Mouse (Mus musculus): ENCODE results near the gene Zbed5.

Gene Zbed5

DNA sequence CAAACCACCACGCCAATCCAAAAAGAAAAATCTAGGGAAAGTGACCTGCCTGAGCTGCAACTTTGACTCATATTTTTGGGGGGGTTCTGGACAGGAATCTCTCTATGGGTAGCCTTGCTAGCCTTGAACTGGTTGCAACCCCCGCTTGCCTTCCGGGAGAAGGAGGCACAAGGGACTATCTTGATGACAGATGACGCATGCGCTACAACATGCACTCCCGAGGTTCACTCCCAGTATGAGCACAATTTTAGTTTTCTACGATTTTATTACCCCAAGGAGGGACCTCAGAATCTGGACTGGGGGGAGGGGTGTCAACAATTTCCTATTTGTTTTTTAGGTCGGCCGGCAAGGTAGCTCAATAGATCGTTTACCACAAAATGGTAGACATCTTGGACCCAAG lies 9.3 kb upstream of the Zbed5 start:
- TF ChIP-seq GATA4 (IDR thresholded peaks at IDR 0.05; ENCODE audit: insufficient replicate concordance, low read length): no peak

GRCm38 (mm10) chr5:129886911-129887636 lies 8.4 kb upstream of the Zbed5 start, which contains the start of gene Chchd2:
TSS of gene Chchd2 (minus strand) at chr5:129887470.
- TF ChIP-seq GATA4 (IDR thresholded peaks at IDR 0.05; ENCODE audit: insufficient replicate concordance, low read length): no peak

DNA sequence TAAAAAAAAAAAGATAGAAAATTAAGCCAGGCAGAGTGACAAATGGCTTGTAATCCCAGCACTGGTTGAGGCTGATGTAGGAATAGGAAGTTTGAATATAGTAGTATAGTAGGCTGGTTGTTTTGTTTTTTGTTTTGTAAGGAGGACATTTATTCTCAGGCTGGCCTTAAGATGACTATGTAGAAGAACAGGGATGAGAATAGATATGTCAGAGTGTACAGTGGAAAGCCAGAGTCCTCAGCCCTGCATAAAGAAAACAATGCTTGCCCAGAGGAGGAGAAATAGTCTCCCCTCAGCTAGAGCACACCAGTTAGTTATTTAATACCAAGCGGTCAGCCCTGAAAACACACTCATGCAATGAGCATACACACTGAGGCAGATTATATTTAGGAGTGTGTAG lies 2.9 kb downstream of the Zbed5 start, which contains the start of gene Phkg1:
Gene Phkg1 (minus strand): TSS at position 101 of the 400 bp plus-strand sequence.
- no peak for TF ChIP-seq GATA4 (IDR thresholded peaks at IDR 0.05; ENCODE audit: insufficient replicate concordance, low read length)

DNA sequence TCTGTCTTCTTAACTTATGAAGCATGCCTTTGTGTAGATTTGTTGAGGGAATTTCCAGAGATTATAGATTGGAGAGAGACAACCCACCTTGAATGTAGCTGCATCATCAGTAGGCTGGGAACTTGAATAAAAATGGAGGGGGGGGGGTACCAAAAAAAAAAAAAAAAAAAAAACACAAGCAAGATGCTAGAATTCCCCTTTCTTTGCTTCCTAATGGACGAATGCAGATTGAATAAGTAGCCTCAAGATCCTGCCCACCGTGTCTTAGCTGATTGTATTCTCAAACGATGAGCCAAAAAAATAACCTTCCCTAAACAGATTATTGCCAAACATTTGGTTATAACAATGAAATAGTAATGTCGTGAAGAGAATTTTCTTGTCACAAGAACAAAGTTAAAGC lies 12.3 kb downstream of the Zbed5 start:
- no peak for TF ChIP-seq GATA4 (IDR thresholded peaks at IDR 0.05; ENCODE audit: insufficient replicate concordance, low read length)

DNA sequence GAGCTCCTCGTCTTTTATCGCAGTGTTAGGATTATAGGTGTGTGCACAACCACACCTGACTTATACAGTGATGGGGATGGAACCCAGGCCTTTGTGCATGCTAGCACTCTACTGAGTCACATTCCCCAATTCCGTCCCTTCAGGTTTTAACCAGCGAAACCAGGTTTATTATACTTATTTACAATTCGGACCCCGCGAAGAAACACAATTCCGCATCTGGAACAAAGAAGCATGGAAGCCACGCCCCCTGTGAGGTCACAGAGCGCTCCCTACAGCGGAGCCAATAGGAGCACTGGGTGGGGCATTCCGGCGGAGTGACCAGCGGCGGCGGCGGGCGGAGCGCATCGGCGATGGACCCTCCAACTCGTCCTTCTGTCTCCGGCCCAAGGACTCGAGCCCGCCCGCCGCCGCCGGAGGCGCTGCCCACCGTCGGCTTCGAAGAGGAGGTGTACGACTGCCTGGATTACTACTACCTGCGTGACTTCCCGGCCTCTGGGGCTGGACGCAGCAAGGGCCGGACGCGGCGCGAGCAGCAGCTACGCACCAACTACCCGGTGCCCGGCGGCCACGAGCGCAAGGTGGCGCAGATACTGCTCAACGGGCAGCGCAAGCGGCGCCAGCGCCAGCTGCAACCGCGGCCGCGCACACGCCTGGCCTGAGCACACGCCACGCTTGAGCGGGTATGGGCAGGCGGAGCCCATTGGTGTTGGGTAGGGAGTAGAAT lies 12.9 kb downstream of the Zbed5 start, which contains the start of gene Nupr1l:
Gene Nupr1l (plus strand): TSS at position 299 of the 724 bp plus-strand sequence.
- TF ChIP-seq GATA4 (IDR thresholded peaks at IDR 0.05; ENCODE audit: insufficient replicate concordance, low read length): no peak

GRCm38 (mm10) chr5:129909147-129909546 lies 13.6 kb downstream of the Zbed5 start:
- TF ChIP-seq GATA4 (IDR thresholded peaks at IDR 0.05; ENCODE audit: insufficient replicate concordance, low read length): no peak

- no peak for TF ChIP-seq GATA4 (IDR thresholded peaks at IDR 0.05; ENCODE audit: insufficient replicate concordance, low read length)
These were observed 14.1 kb downstream of the Zbed5 start for GRCm38 (mm10) chr5:129909591-129909990.

GRCm38 (mm10) chr5:129914024-129914423 lies 18.5 kb downstream of the Zbed5 start:
- TF ChIP-seq GATA4 (IDR thresholded peaks at IDR 0.05; ENCODE audit: insufficient replicate concordance, low read length): no peak

GRCm38 (mm10) chr5:129918065-129918651 lies 22.6 kb downstream of the Zbed5 start:
- TF ChIP-seq GATA4 (IDR thresholded peaks at IDR 0.05; ENCODE audit: insufficient replicate concordance, low read length): no peak

DNA sequence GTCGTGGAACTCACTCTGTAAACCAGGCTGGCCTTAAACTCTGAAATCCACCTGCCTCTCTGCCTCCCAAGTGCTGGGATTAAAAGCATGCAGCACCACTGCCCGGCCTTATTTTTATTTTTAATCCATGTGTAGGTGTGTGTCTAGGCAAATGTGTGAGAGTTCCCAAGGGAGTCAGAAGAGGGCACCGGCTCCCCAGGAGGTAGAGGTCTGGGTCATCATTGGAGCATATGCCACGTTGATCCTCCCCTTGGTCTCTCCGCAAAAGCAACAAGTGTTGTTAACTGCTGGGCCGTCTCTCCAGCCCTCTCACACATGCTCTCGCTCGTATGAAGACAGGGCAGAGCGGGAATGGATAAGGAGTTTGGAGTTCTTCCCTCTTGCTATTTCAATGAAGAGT lies 23.2 kb downstream of the Zbed5 start:
- no peak for TF ChIP-seq GATA4 (IDR thresholded peaks at IDR 0.05; ENCODE audit: insufficient replicate concordance, low read length)

DNA sequence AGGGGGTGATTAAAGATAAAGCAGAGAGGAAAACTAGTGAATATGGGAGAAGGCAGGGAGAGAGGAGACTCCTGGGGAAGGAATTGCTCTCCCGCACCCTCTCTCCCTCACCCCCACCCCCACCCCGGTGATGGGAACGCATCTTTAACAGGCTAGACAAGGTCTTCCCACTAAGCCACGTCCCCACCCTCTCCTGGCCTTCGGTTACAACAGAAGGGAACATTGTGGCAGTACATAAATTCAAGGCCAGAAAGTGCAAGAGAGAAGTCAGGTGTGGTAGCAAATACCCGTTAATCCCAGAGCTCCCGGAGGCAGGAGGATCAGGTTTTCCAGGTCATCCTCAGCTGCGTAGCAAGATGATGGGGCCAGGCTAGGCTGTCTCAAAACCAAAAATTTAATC lies 23.8 kb downstream of the Zbed5 start:
- no peak for TF ChIP-seq GATA4 (IDR thresholded peaks at IDR 0.05; ENCODE audit: insufficient replicate concordance, low read length)

DNA sequence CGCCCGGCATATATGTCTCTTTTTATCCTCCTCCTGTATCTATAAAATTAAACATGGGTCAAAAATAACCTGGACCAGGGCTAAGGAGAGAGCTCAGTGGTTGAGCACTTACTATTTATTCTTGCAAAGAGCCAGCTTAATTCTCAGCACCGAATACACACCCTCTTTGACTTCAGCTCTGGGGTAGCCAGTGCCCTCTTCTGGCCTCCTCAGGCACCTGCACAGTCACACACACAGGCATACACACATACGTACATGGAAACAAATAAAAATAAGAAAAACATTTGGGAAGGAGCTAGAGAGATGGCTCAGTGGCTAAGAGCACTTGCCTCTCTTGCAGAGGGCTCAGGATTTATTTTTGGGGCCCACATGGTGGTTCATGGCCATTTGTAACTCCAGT lies 26.4 kb downstream of the Zbed5 start:
- TF ChIP-seq GATA4 (IDR thresholded peaks at IDR 0.05; ENCODE audit: insufficient replicate concordance, low read length): no peak

GRCm38 (mm10) chr5:129924820-129925452 lies 29.4 kb downstream of the Zbed5 start:
- TF ChIP-seq GATA4 (IDR thresholded peaks at IDR 0.05; ENCODE audit: insufficient replicate concordance, low read length): no peak

DNA sequence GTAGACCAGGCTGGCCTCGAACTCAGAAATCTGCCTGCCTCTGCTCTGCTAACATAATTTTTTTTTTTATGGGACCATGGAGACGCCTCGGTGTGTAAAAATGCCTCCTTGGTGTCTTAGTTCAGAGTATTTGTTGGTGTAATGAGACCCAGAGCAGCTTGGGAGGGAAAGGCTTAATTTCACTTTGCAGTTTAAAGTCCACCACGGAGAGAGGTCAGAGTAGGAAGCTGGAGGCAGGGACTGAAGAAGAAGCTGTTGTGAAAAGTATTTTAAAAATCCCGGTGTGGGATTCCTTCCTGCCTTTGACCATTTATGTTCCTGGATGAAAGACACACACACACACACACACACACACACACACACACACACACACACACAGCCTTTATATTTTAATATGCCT lies 30.4 kb downstream of the Zbed5 start:
- no peak for TF ChIP-seq GATA4 (IDR thresholded peaks at IDR 0.05; ENCODE audit: insufficient replicate concordance, low read length)
